Mouse (Mus musculus) stomach, embryonic 16.5 days (tissue): Measurements from ENCODE around the gene Mndal. TPM values are rescaled to one million over a fixed set of nuclear protein-coding genes. Genes with fewer than 3 reads are reported as not detected.
"Not testable (repeated sequence)": the region's sequence is repeated elsewhere in the genome, so short reads cannot be mapped to it uniquely, and the experiment has no call there.

ENCODE experiments used
- ATAC-seq: fragments of 200-750 bp; cut with Nextera tagmentation; 2 replicates; pipeline ENCODE4 v1.8.0; 2017; ENCODE audit warnings: moderate number of reproducible peaks, moderate TSS enrichment; ENCODE audit not compliant: insufficient read depth, low FRiP score
- H3K27ac ChIP-seq: fragments of 300-500 bp; sonication (generic); 2 replicates; pipeline ENCODE4 v1.5.1; 2014; ENCODE audit warnings: low read length
- H3K27me3 ChIP-seq: fragments of 300-500 bp; sonication (generic); 2 replicates; pipeline ENCODE4 v1.6.1; 2014; ENCODE audit warnings: low read length, control low read depth, mixed read lengths; ENCODE audit not compliant: control insufficient read depth, insufficient read depth
- H3K36me3 ChIP-seq: fragments of 300-500 bp; sonication (generic); 2 replicates; pipeline ENCODE4 v1.6.1; 2014; ENCODE audit warnings: low read length; ENCODE audit not compliant: control insufficient read depth, insufficient read depth
- H3K4me1 ChIP-seq: fragments of 300-500 bp; sonication (generic); 2 replicates; pipeline ENCODE4 v1.6.1; 2014; ENCODE audit warnings: low read length, control low read depth, mixed read lengths; ENCODE audit not compliant: control insufficient read depth, insufficient read depth
- H3K4me2 ChIP-seq: fragments of 300-500 bp; sonication (generic); 2 replicates; pipeline ENCODE4 v1.6.1; 2014; ENCODE audit warnings: low read depth, low read length, mixed read lengths
- H3K4me3 ChIP-seq: fragments of 300-500 bp; sonication (generic); replicated peaks from 2 replicates; pipeline ENCODE4 v1.5.1; 2014; ENCODE audit warnings: mild to moderate bottlenecking, low read length
- H3K9ac ChIP-seq: fragments of 300-500 bp; sonication (generic); 2 replicates; pipeline ENCODE4 v1.6.1; 2014; ENCODE audit warnings: low read length
- H3K9me3 ChIP-seq: fragments of 300-500 bp; sonication (generic); replicated peaks from 2 replicates; pipeline ENCODE4 v1.6.1; 2016; ENCODE audit warnings: low read length, control low read depth; ENCODE audit not compliant: control insufficient read depth
- WGBS: fragments of 180-500 bp; shearing (Covaris S2); extraction: QIAGEN DNeasy Blood & Tissue Kit; methylation state at CpG from one replicate; pipeline ENCODE4 v1.1.7; 2014; 5-methylcytosine and 5-hydroxymethylcytosine counted together
- polyA plus RNA-seq: library from polyadenylated mRNA; unstranded; fragments of >200 nt; fragmentation: Nextera tagmentation; extraction: Ambion mirVana; gene quantifications from 2 replicates; pipeline ENCODE4 v1.2.1, GENCODE M21; 2015

Gene Mndal
- polyA plus RNA-seq, 1 experiment from 2014 or later: 5.4 TPM

DNA sequence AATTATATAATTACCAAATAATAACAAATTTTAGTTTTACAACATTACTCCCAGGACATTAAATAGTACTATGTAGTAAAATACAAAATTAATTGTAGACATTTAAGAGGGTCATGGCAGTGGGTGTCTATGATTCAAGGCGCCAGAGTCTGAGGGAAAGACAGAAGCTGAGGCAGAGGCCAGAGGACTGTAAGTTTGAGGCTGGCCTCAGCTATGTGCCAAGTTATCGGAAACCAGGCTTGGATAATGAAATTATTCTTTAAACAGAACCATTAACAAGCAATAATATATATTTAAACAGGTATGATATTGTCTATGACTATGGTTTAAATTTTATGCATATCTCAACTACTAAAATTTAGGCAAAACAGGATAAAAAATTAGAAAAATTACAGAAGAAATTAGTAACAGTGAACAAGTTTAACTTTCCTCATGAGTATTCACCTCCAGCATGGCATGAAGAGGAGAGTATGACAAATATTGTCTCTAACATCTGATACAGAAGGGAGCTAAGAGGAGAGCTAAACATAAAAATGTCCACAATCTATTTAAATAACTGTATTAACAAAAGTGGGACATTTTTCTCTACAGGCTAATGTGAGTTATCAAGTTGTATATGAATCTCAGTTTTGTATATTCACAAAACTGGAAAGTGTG lies 30.4 kb downstream of the Mndal start:
- Histone ChIP-seq H3K27ac (no peak overlapping the region), H3K36me3 (no peaks in the 10 kb centered on the region), H3K9ac (no peak overlapping the region), H3K9me3 (no peaks in the 10 kb centered on the region), H3K4me3 (no peak overlapping the region), H3K27me3 (no peaks in the 10 kb centered on the region), H3K4me1 (no peaks in the 10 kb centered on the region), H3K4me2 (no peak overlapping the region)
- 83% methylated on average over 2 of the region's 2 CpGs for WGBS
- no peak for ATAC-seq

DNA sequence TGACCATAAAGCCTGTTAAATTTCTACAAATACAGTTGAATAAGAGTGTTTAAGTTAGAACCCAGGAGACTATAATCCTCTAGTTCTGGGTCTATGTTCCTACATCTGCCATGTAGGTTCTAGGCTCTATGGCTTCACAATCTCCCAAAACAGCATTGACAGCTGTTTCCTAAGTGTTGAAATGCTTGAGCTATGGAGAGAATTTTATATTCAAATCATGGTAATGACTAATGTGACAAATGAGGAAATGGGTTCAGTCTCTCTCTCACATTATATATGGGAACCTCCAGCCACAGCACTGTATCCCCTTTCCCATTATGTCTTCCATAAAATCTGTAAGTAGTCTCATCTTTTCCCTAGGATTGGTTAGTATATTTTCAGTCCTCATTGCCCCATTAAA lies 33.9 kb downstream of the Mndal start:
- H3K9ac ChIP-seq, H3K27ac ChIP-seq, H3K36me3 ChIP-seq, H3K27me3 ChIP-seq, H3K4me3 ChIP-seq, H3K4me2 ChIP-seq, ATAC-seq, H3K4me1 ChIP-seq, H3K9me3 ChIP-seq: not testable (repeated sequence)

DNA sequence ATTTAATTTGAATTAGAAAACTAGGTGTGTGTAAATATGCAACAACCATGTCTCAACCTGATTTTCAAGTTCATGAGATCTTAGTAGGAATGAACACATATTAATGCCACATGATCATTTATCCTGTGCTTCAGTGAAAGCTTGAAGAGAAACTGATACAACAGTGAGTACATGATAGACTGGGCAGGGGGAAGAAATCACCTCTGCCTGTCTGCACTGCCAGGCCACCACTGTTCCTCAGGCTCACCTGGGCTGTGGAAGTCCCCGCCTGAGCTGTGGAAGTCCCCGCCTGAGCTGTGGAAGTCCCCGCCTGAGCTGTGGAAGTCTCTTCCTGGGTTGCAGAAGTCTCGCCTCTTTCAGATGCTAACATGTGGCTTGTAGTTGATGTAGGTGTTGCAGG lies 36.4 kb downstream of the Mndal start:
- H3K4me3 ChIP-seq, ATAC-seq, H3K27ac ChIP-seq, H3K4me2 ChIP-seq, H3K9ac ChIP-seq, H3K27me3 ChIP-seq, H3K9me3 ChIP-seq, H3K4me1 ChIP-seq, H3K36me3 ChIP-seq: not testable (repeated sequence)
- 73% methylated on average over 4 of the region's 4 CpGs for WGBS

DNA sequence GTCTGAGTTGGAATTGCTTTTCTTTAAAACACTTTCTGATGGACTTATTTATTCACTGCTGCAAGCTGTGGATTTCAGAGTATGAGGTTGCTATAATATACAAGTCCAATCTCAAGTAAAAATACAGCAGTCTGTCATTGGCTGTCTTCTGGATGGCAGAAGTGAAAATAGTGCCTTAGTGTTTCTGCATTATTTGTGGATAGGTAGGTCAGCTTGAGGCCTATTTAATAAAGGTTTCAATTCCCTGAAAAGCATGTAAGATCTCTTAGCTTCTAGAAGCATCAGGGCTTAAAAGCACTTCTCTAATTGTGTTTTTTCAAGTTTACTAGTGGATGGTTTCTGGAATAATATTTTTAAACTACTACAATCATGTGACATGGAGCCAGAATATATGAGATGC lies 52.5 kb downstream of the Mndal start:
- ATAC-seq: not testable (repeated sequence)

DNA sequence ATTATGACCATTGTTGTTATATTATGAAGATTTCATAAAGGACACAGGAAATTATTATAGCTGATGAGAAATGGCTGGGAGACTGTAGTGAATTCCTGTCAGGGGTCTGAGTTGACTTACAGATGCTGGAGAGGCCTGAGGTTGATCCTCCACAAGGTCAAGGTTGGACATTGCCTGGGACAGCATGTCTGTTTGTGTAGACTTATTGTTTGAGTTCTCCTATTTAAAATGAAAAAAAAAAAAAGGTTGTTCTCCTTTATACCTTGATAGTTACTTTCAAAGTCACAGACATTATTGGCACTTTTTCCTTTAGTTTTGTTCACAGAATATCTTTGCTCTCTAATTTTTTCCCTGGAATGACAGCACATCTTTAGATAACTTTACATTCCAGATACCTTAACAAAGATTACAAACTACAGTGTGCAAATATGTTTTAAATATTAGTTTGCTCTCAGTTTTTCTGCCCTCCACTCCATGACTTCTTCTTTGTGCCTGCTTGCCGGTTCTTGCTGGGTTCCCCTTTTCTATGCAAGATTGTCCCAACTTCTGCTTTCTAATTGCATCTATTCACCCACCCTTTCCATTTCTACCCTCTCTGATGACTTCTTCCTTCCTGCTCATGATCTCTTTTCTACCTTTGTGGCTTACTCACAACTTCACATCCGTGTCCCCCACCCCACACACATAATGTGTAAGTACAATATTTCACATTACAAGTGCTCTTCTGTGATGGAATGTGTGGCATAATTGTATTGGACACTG lies 55.1 kb downstream of the Mndal start:
- H3K27me3 ChIP-seq, H3K36me3 ChIP-seq, H3K9me3 ChIP-seq, H3K9ac ChIP-seq, H3K4me3 ChIP-seq, H3K27ac ChIP-seq, H3K4me2 ChIP-seq, H3K4me1 ChIP-seq, ATAC-seq: not testable (repeated sequence)
- no CpG with 5 or more reads among the region's 2 CpGs for WGBS

More for the DNA sequence above, 52.5 kb downstream of the Mndal start:
- H3K4me3 ChIP-seq, H3K36me3 ChIP-seq, H3K9me3 ChIP-seq, H3K9ac ChIP-seq, H3K27ac ChIP-seq, H3K4me2 ChIP-seq, H3K27me3 ChIP-seq, H3K4me1 ChIP-seq: not testable (repeated sequence)

DNA sequence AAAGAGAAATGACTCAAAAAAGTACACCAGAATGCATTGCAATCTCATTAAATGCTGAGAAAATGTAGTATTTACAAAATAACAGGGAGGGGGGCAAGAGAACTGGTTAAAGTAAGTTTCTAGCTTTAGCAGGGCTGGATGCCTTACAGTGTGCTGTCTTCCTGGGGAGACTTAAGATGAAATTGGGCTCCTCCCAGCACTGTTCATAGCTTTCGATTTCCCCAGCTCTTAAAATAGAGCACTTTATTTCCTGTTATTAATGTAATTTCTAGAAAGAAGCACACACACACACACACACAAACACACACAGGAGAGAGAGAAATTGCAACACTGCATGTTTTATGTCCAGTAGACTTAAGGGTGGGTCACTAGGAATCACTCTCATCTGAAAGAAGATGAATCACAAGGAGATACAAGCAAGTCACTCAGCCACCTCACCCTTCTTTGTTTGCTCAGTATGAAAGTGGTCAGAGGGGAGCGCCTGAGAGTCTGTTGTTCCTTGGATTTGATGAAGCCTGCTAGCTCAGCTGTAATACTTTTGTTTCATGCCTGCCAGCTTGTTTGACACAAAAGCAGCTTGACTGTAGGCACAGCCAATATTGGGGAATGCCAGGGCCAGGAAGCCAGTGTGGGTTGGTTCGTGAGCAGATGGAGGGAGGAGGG lies 62.2 kb downstream of the Mndal start:
- not testable (repeated sequence) for ATAC-seq

DNA sequence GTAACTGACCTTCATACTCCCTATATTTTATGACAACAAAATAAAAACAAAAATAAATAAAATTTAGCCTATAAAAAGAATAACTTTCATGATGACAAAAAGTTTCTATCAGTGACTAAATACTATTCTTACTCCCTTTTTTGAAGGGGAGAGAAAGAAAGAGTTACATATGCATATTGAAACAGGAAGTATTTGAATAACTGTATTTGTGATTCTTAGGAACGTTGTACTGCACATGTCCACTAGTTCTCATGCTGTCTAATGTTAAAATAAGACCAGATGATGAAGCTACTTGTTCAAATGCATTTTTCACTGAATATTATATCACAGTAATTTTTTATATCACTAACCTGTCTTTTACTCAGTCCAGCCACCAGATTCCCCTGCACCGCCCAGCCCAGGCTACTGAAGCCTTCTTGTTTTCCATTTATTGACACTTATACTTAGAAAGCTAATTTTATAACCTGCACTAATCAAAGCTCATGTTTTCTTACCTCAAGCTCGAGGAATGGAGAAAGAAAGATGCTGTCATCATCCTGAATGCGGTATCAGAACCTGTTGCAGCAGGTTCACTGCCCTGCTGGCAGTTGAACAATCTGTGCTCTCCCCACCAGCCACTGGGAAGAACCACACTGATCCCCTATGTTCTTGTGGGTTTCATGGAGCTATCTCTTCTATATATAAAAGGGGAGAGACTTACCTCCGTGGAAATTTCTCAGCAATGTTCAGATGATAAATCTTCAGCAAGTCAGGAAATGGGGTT lies 62.9 kb downstream of the Mndal start:
- H3K4me3 ChIP-seq, H3K9ac ChIP-seq, ATAC-seq, H3K27ac ChIP-seq, H3K27me3 ChIP-seq, H3K9me3 ChIP-seq, H3K4me1 ChIP-seq, H3K36me3 ChIP-seq, H3K4me2 ChIP-seq: not testable (repeated sequence)
- WGBS: 62% methylated on average over 5 of the region's 5 CpGs

More for the DNA sequence above, 62.2 kb downstream of the Mndal start:
- not testable (repeated sequence) for H3K9me3 ChIP-seq, H3K27me3 ChIP-seq, H3K4me3 ChIP-seq, H3K4me2 ChIP-seq, H3K27ac ChIP-seq, H3K36me3 ChIP-seq, H3K4me1 ChIP-seq, H3K9ac ChIP-seq
- whole genome bisulfite sequencing: 63% methylated on average over 3 of the region's 3 CpGs

DNA sequence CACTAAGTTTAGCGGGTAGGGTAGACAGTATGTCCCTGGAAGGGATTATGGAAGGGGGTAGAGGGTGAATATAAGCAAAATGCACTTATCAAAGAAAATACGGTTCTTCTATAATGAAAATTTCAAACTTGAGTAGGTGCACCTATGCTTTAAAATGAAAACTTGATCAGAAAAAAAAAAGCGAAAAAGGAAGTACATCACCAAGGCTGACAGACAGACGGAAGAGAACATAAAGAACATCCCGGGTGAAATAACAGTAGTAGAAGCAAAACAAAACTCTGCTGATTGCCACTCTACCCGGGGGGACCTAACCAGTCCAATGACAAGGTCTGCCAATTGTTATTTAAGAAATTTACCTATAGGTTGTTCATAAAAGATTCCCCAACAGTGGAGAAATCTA lies 64.0 kb downstream of the Mndal start:
- H3K4me2 ChIP-seq, H3K27me3 ChIP-seq, H3K27ac ChIP-seq, ATAC-seq, H3K4me3 ChIP-seq, H3K9me3 ChIP-seq, H3K9ac ChIP-seq, H3K36me3 ChIP-seq, H3K4me1 ChIP-seq: not testable (repeated sequence)
- 83% methylated on average over 6 of the region's 6 CpGs for WGBS

DNA sequence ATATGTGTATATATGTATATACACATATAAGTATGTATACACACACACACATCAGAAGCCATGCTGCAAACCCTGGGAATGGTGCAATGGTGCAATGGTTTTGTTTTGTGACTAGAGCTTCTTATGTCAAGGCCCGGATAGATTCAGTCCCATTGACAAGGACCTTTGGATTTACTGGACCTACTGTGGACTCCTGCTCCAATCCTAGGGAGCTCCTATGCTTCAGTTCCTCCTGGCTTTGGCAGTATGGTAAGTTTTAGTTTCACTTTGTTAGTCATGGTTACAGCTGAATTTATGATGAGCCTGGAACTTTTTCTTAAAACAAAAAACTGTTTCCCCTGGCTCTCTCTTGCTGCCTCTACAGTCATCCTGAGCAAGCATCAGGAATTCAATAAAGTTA lies 65.2 kb downstream of the Mndal start:
- not testable (repeated sequence) for H3K4me1 ChIP-seq, H3K4me2 ChIP-seq, H3K27me3 ChIP-seq, H3K27ac ChIP-seq, H3K4me3 ChIP-seq, H3K36me3 ChIP-seq, H3K9me3 ChIP-seq, H3K9ac ChIP-seq, ATAC-seq
- 82% methylated on average over 1 of the region's 1 CpGs for WGBS
